Mouse (Mus musculus) CH12.LX (cell line): ENCODE data around the gene Phlda3. TPM values are rescaled to one million over a fixed set of nuclear protein-coding genes. Genes with fewer than 3 reads are reported as not detected.
A peak's percentile ranks its signal among the peaks of the same experiment; 100 is the strongest.

Source experiments
- DNase-seq: peaks from one replicate; pipeline ENCODE4 v3.0.0-alpha.2; 2013; ENCODE audit errors: extremely low read depth
- H3K27ac ChIP-seq: 2 replicates; pipeline ENCODE4 v1.5.1; 2012; ENCODE audit warnings: low read depth, mild to moderate bottlenecking, control low read depth, moderate library complexity; ENCODE audit not compliant: insufficient read depth
- H3K27me3 ChIP-seq: replicated peaks from 2 replicates; pipeline ENCODE3; 2012; ENCODE audit warnings: inconsistent platforms
- H3K36me3 ChIP-seq, 2 experiments: replicated peaks in 1 of 2; 2 replicates each; pipeline versions ENCODE3 to v1.6.1; 2012; ENCODE audit warnings: inconsistent platforms in 1 of 2, low read length in 1 of 2, mild to moderate bottlenecking in 1 of 2, mixed read lengths in 1 of 2, moderate library complexity in 1 of 2; ENCODE audit not compliant: control insufficient read depth in 1 of 2, insufficient read depth in 1 of 2
- H3K4me1 ChIP-seq, 2 experiments: 2 replicates each; pipeline ENCODE4 v1.6.1; 2012; ENCODE audit warnings: inconsistent platforms in 1 of 2, moderate library complexity in 1 of 2; ENCODE audit not compliant: insufficient read depth in 2 of 2, control insufficient read depth in 1 of 2
- H3K4me2 ChIP-seq: 2 replicates; pipeline ENCODE4 v1.6.1; 2012; ENCODE audit warnings: low read depth, mild to moderate bottlenecking, control low read depth; ENCODE audit not compliant: poor library complexity, insufficient read depth, severe bottlenecking
- H3K4me3 ChIP-seq, 3 experiments: fragments of 150-350 bp in 1 of 3; sonication (generic) in 1 of 3; replicated peaks in 1 of 3; 2 replicates each; pipeline versions ENCODE3 to v1.5.1; 2011 to 2012; ENCODE audit warnings: low read depth in 2 of 3, low read length in 2 of 3, mild to moderate bottlenecking in 2 of 3, moderate library complexity in 2 of 3, control low read depth in 1 of 3, improper control_type of control experiment in 1 of 3, inconsistent platforms in 1 of 3, mixed read lengths in 1 of 3; ENCODE audit not compliant: poor library complexity in 1 of 3
- H3K79me2 ChIP-seq: replicated peaks from 2 replicates; pipeline ENCODE4 v1.6.1; 2012; ENCODE audit warnings: mild to moderate bottlenecking, moderate library complexity; ENCODE audit not compliant: control insufficient read depth, poor library complexity, insufficient read depth, severe bottlenecking; ENCODE audit errors: extremely low read depth
- H3K9ac ChIP-seq: 2 replicates; pipeline ENCODE4 v1.6.1; 2012; ENCODE audit warnings: low read depth, mild to moderate bottlenecking, control low read depth, moderate library complexity; ENCODE audit not compliant: insufficient read depth
- H3K9me3 ChIP-seq: replicated peaks from 2 replicates; pipeline ENCODE3; 2012; ENCODE audit warnings: low read length, inconsistent platforms, mixed read lengths
- BHLHE40 ChIP-seq: IDR thresholded peaks from 2 replicates; pipeline ENCODE4 v1.6.1; 2011; ENCODE audit warnings: mild to moderate bottlenecking, low read depth, low read length, improper control_type of control experiment
- CHD1 ChIP-seq: IDR thresholded peaks from 2 replicates; pipeline ENCODE4 v1.6.1; 2012; ENCODE audit warnings: low read depth, low read length, improper control_type of control experiment, inconsistent platforms
- CTCF ChIP-seq, 2 experiments: IDR thresholded peaks in 1 of 2; conservative IDR thresholded peaks in 1 of 2; 2 replicates each; pipeline ENCODE4 v1.5.1; 2011 to 2012; ENCODE audit warnings: low read depth in 2 of 2, low read length in 2 of 2, improper control_type of control experiment in 1 of 2, inconsistent platforms in 1 of 2, mild to moderate bottlenecking in 1 of 2, moderate library complexity in 1 of 2
- ELF1 ChIP-seq: IDR thresholded peaks from 2 replicates; pipeline ENCODE4 v1.6.1; 2014; ENCODE audit warnings: low read depth, mild to moderate bottlenecking, inconsistent platforms, low read length, improper control_type of control experiment
- EP300 ChIP-seq: IDR thresholded peaks from 2 replicates; pipeline ENCODE4 v1.6.1; 2011; ENCODE audit warnings: low read length, improper control_type of control experiment
- ETS1 ChIP-seq: conservative IDR thresholded peaks from 2 replicates; pipeline ENCODE4 v1.6.1; 2012; ENCODE audit warnings: low read depth, mild to moderate bottlenecking, inconsistent platforms, low read length, improper control_type of control experiment, moderate library complexity
- GABPA ChIP-seq: IDR thresholded peaks from 2 replicates; pipeline ENCODE4 v1.6.1; 2012; ENCODE audit warnings: low read depth, low read length, improper control_type of control experiment, inconsistent platforms; ENCODE audit not compliant: insufficient replicate concordance
- HCFC1 ChIP-seq: IDR thresholded peaks from 2 replicates; pipeline ENCODE4 v1.6.1; 2012; ENCODE audit warnings: low read depth, mild to moderate bottlenecking, inconsistent platforms, low read length, improper control_type of control experiment
- IRF4 ChIP-seq: IDR thresholded peaks from 2 replicates; pipeline ENCODE4 v1.6.1; 2014; ENCODE audit warnings: low read depth, mild to moderate bottlenecking, inconsistent platforms, low read length, improper control_type of control experiment
- MAFK ChIP-seq: IDR thresholded peaks from 2 replicates; pipeline ENCODE4 v1.6.1; 2011; ENCODE audit warnings: low read length, improper control_type of control experiment; ENCODE audit not compliant: insufficient replicate concordance
- MAX ChIP-seq: IDR thresholded peaks from 2 replicates; pipeline ENCODE4 v1.6.1; 2011; ENCODE audit warnings: low read length, improper control_type of control experiment
- MAZ ChIP-seq: IDR thresholded peaks from 2 replicates; pipeline ENCODE4 v1.6.1; 2012; ENCODE audit warnings: low read depth, mild to moderate bottlenecking, inconsistent platforms, low read length, improper control_type of control experiment, moderate library complexity
- MEF2A ChIP-seq: IDR thresholded peaks from 2 replicates; pipeline ENCODE4 v1.6.1; 2014; ENCODE audit warnings: low read depth, mild to moderate bottlenecking, inconsistent platforms, low read length, improper control_type of control experiment, borderline replicate concordance
- MXI1 ChIP-seq: IDR thresholded peaks from 2 replicates; pipeline ENCODE4 v1.6.1; 2011; ENCODE audit warnings: mild to moderate bottlenecking, low read depth, low read length, improper control_type of control experiment
- POLR2AphosphoS2 ChIP-seq: IDR thresholded peaks from 2 replicates; pipeline ENCODE4 v1.6.1; 2011; ENCODE audit warnings: low read depth, low read length, improper control_type of control experiment
- RAD21 ChIP-seq: IDR thresholded peaks from 2 replicates; pipeline ENCODE4 v1.6.1; 2011; ENCODE audit warnings: low read depth, mild to moderate bottlenecking, low read length, improper control_type of control experiment, moderate library complexity
- RCOR1 ChIP-seq: conservative IDR thresholded peaks from 2 replicates; pipeline ENCODE4 v1.6.1; 2012; ENCODE audit warnings: low read depth, mild to moderate bottlenecking, inconsistent platforms, low read length, improper control_type of control experiment
- SIN3A ChIP-seq: IDR thresholded peaks from 2 replicates; pipeline ENCODE4 v1.6.1; 2012; ENCODE audit warnings: low read length, improper control_type of control experiment, inconsistent platforms
- TBP ChIP-seq: conservative IDR thresholded peaks from 2 replicates; pipeline ENCODE4 v1.6.1; 2011; ENCODE audit warnings: low read depth, low read length, improper control_type of control experiment
- TCF12 ChIP-seq: IDR thresholded peaks from 2 replicates; pipeline ENCODE4 v1.6.1; 2014; ENCODE audit warnings: low read depth, mild to moderate bottlenecking, inconsistent platforms, low read length, improper control_type of control experiment
- USF2 ChIP-seq: conservative IDR thresholded peaks from 2 replicates; pipeline ENCODE4 v1.6.1; 2011; ENCODE audit warnings: low read depth, low read length, improper control_type of control experiment
- ZC3H11A ChIP-seq: IDR thresholded peaks from 2 replicates; pipeline ENCODE4 v1.6.1; 2012; ENCODE audit warnings: low read depth, mild to moderate bottlenecking, inconsistent platforms, low read length, improper control_type of control experiment
- ZKSCAN1 ChIP-seq: IDR thresholded peaks from 2 replicates; pipeline ENCODE4 v1.6.1; 2012; ENCODE audit warnings: low read depth, inconsistent platforms, low read length, improper control_type of control experiment, borderline replicate concordance
- ZMIZ1 ChIP-seq: IDR thresholded peaks from 2 replicates; pipeline ENCODE4 v1.6.1; 2012; ENCODE audit warnings: low read depth, mild to moderate bottlenecking, inconsistent platforms, low read length, improper control_type of control experiment
- dilution Hi-C: fragments of 300-500 bp; cut with MboI; formaldehyde crosslinking; loops from 2 replicates; pipeline ENCODE4 v1.14.3; 2020; ENCODE audit warnings: low sequenced_read_pairs; ENCODE audit not compliant: extremely low pct_unique_long_range_greater_than_20kb, extremely low pct_ligation_motif_present
- in situ Hi-C: fragments of 300-500 bp; cut with MboI; formaldehyde crosslinking; loops from 3 replicates; pipeline ENCODE4 v1.14.3; 2019; ENCODE audit warnings: low sequenced_read_pairs, low pct_ligation_motif_present, low pct_unique_long_range_greater_than_20kb, mixed read lengths
- polyA plus RNA-seq: library from polyadenylated mRNA; unstranded; fragments of >175 nt; gene quantifications from 2 replicates; pipeline ENCODE4 v1.2.1, GENCODE M21; 2012; ENCODE audit warnings: low read depth; ENCODE audit not compliant: insufficient read length
- total RNA-seq, 2 experiments: library from RNA; depleted of rRNA; stranded (reverse); fragments of 300-350 nt in 1 of 2; fragments of >200 nt in 1 of 2; gene quantifications; 2 replicates each; pipeline ENCODE4 v1.2.3; 2012 to 2014

Phlda3 gene
- total and polyA plus RNA-seq, 3 experiments: 37.5 to 98.1 (median 49.5) TPM

GRCm38 (mm10) chr1:135752737-135753348, 13.1 kb upstream of the Phlda3 start (continued):
- TF ChIP-seq BHLHE40 (no peak; the same call in 1 of the 2 replicates), ZKSCAN1 (no peak), ZC3H11A (peak; percentile 85), MXI1 (no peak), POLR2AphosphoS2 (no peak), SIN3A (0 out of 2 replicates have a peak, but pooled peaks have one; percentile 39), EP300 (no peak), TCF12 (peak; percentile 73), RCOR1 (no peak), MAZ (no peak), CHD1 (no peak), CTCF (conservative IDR thresholded peaks at IDR 0.05 in 1 of 2, IDR thresholded peaks at IDR 0.05 in 1 of 2; ENCODE audit: low read depth in 2 of 2, low read length in 2 of 2) (peak; percentile 21 to 97; a peak in 3 of 4 replicates), RAD21 (peak; percentile 82), TBP (no peak)

GRCm38 (mm10) chr1:135755287-135755686, 10.6 kb upstream of the Phlda3 start:
- TF ChIP-seq MXI1 (peak; percentile 30; the same call in 1 of the 2 replicates), HCFC1 (no peak), USF2 (no peak), MAX (0 out of 2 replicates have a peak, but pooled peaks have one; percentile 11), EP300 (0 out of 2 replicates have a peak, but pooled peaks have one; percentile 16), ETS1 (peak; percentile 58), ZMIZ1 (peak; percentile 58; the same call in 1 of the 2 replicates), TCF12 (0 out of 2 replicates have a peak, but pooled peaks have one; percentile 61), MAFK (peak; percentile 44; the same call in 1 of the 2 replicates), BHLHE40 (peak; percentile 56), POLR2AphosphoS2 (no peak), GABPA (no peak), MEF2A (peak; percentile 84), MAZ (0 out of 2 replicates have a peak, but pooled peaks have one; percentile 32), ELF1 (peak; percentile 37; the same call in 1 of the 2 replicates), ZKSCAN1 (no peak), IRF4 (peak; percentile 39)
- TF ChIP-seq, all 38 proteins: peak for 12
- DNase-seq: peak; percentile 68
- Histone ChIP-seq H3K36me3 (peaks cover 11 to 19% of the 10 kb centered on the region in 2 experiments), H3K9me3 (no peaks in the 10 kb centered on the region), H3K4me1 (peaks cover 17 to 55% of the 10 kb centered on the region in 2 experiments), H3K9ac (no peak overlapping the region; the same call in 1 of the 2 replicates), H3K4me3 (no peak overlapping the region), H3K27ac (peak overlapping the region; percentile 39; the same call in 1 of the 2 replicates), H3K79me2 (no peaks in the 10 kb centered on the region), H3K4me2 (peak overlapping the region; percentile 39), H3K27me3 (peaks cover 4% of the 10 kb centered on the region)
- dilution Hi-C loops: no loop called here
- in situ Hi-C loops: loop anchor here (5.0 kb wide), 1 partner anchor 33 kb away; the partner anchor contains the start of gene Csrp1
